Mouse (Mus musculus) ES-E14 (cell line): ENCODE data around the gene Cpne8. TPM values are rescaled to one million over a fixed set of nuclear protein-coding genes. Genes with fewer than 3 reads are reported as not detected.

Source experiments
- DNase-seq: peaks from one replicate; pipeline ENCODE4 v3.0.0-alpha.2; 2013; ENCODE audit warnings: low read depth, low spot score
- H3K27ac ChIP-seq: 2 replicates; pipeline ENCODE4 v1.5.1; 2012; ENCODE audit warnings: low read depth, mild to moderate bottlenecking, low read length, moderate library complexity, mixed read lengths; ENCODE audit not compliant: poor library complexity, insufficient read depth, severe bottlenecking
- H3K36me3 ChIP-seq: 2 replicates; pipeline ENCODE4 v1.6.1; 2012; ENCODE audit warnings: mild to moderate bottlenecking, low read length, moderate library complexity, mixed read lengths; ENCODE audit not compliant: control insufficient read depth, poor library complexity, insufficient read depth, severe bottlenecking
- H3K4me1 ChIP-seq, 2 experiments: fragments of 150-350 bp in 1 of 2; sonication (generic) in 1 of 2; 2 replicates each; pipeline ENCODE4 v1.6.1; 2012; ENCODE audit warnings: low read length in 2 of 2, mild to moderate bottlenecking in 1 of 2, mixed read lengths in 1 of 2; ENCODE audit not compliant: control insufficient read depth in 2 of 2, insufficient read depth in 2 of 2, poor library complexity in 1 of 2
- H3K4me3 ChIP-seq, 2 experiments: fragments of 150-350 bp in 1 of 2; sonication (generic) in 1 of 2; 2 replicates each; pipeline ENCODE4 v1.5.1; 2012; ENCODE audit warnings: low read length in 2 of 2, low read depth in 1 of 2, mild to moderate bottlenecking in 1 of 2, mixed read lengths in 1 of 2; ENCODE audit not compliant: insufficient read depth in 1 of 2, poor library complexity in 1 of 2, severe bottlenecking in 1 of 2
- H3K9ac ChIP-seq: 2 replicates; pipeline ENCODE4 v1.6.1; 2012; ENCODE audit warnings: low read depth, mild to moderate bottlenecking, low read length, mixed read lengths; ENCODE audit not compliant: poor library complexity, insufficient read depth, severe bottlenecking
- H3K9me3 ChIP-seq: fragments of 150-350 bp; sonication (generic); 2 replicates; pipeline ENCODE4 v1.6.1; 2012; ENCODE audit warnings: low read depth, mild to moderate bottlenecking, low read length; ENCODE audit not compliant: control insufficient read depth, insufficient read depth
- CHD2 ChIP-seq: IDR thresholded peaks from 2 replicates; pipeline ENCODE4 v1.6.1; 2014; ENCODE audit warnings: mild to moderate bottlenecking, low read depth, low read length, inconsistent platforms
- HCFC1 ChIP-seq: IDR thresholded peaks from 2 replicates; pipeline ENCODE4 v1.6.1; 2012; ENCODE audit warnings: low read length, inconsistent platforms, borderline replicate concordance; ENCODE audit not compliant: insufficient read depth
- MAFK ChIP-seq: IDR thresholded peaks from 2 replicates; pipeline ENCODE4 v1.6.1; 2014; ENCODE audit warnings: mild to moderate bottlenecking, low read depth, low read length, inconsistent platforms; ENCODE audit not compliant: insufficient read depth
- ZC3H11A ChIP-seq: IDR thresholded peaks from 2 replicates; pipeline ENCODE4 v1.6.1; 2012; ENCODE audit warnings: low read depth, mild to moderate bottlenecking, inconsistent platforms, low read length, borderline replicate concordance
- ZNF384 ChIP-seq: IDR thresholded peaks from 2 replicates; pipeline ENCODE4 v1.6.1; 2012; ENCODE audit warnings: low read depth, low read length, inconsistent platforms
- in situ Hi-C, 2 experiments: fragments of 600-800 bp; cut with MboI; formaldehyde crosslinking; loops; one replicate each; pipeline ENCODE4 v1.15.1; 2025; ENCODE audit warnings: low sequenced_read_pairs in 2 of 2, inconsistent platforms in 1 of 2; ENCODE audit not compliant: unreplicated experiment in 2 of 2
- total RNA-seq: library from RNA; depleted of rRNA; stranded (reverse); fragments of 300-350 nt; gene quantifications from 2 replicates; pipeline ENCODE4 v1.2.3, GENCODE M21; 2012

The Cpne8 gene
- total RNA-seq, 1 experiment = 6.8 TPM

GRCm38 (mm10) chr15:90658053-90658452 lies 21.2 kb downstream of the Cpne8 start:
- TF ChIP-seq CHD2 (no peak), ZC3H11A (no peak)
- no peak overlapping the region for H3K9ac ChIP-seq
- in situ Hi-C loops = no loop called here
- no peaks in the 10 kb centered on the region for H3K4me1 ChIP-seq
- no peak overlapping the region for H3K27ac ChIP-seq
- H3K4me3 ChIP-seq = no peak overlapping the region
- no peaks in the 10 kb centered on the region for H3K9me3 ChIP-seq
- H3K36me3 ChIP-seq = no peaks in the 10 kb centered on the region
- DNase-seq = no peak

GRCm38 (mm10) chr15:90656521-90656920 lies 22.7 kb downstream of the Cpne8 start:
- no peak for DNase-seq
- no peaks in the 10 kb centered on the region for H3K9me3 ChIP-seq
- no peak overlapping the region for H3K27ac ChIP-seq
- no peaks in the 10 kb centered on the region for H3K4me1 ChIP-seq
- in situ Hi-C loops = no loop called here
- TF ChIP-seq CHD2 (no peak), HCFC1 (no peak), ZNF384 (no peak), ZC3H11A (no peak), MAFK (no peak)
- H3K36me3 ChIP-seq = no peaks in the 10 kb centered on the region
- no peak overlapping the region for H3K4me3 ChIP-seq
- H3K9ac ChIP-seq = no peak overlapping the region

GRCm38 (mm10) chr15:90647011-90647577 lies 32.1 kb downstream of the Cpne8 start:
- Histone ChIP-seq H3K9ac (no peak overlapping the region), H3K36me3 (no peaks in the 10 kb centered on the region), H3K9me3 (peaks cover 4% of the 10 kb centered on the region), H3K4me3 (no peak overlapping the region), H3K27ac (no peak overlapping the region), H3K4me1 (no peaks in the 10 kb centered on the region)
- no peak for DNase-seq
- in situ Hi-C loops = no loop called here
- no peak for TF ChIP-seq MAFK
- no peak for TF ChIP-seq ZNF384
- TF ChIP-seq ZC3H11A = no peak
- TF ChIP-seq CHD2 = no peak
- TF ChIP-seq HCFC1 = no peak

GRCm38 (mm10) chr15:90646326-90646725 lies 32.9 kb downstream of the Cpne8 start:
- H3K9me3 ChIP-seq = peaks cover 4% of the 10 kb centered on the region
- in situ Hi-C loops = no loop called here
- H3K27ac ChIP-seq = no peak overlapping the region
- no peak overlapping the region for H3K4me3 ChIP-seq
- no peaks in the 10 kb centered on the region for H3K36me3 ChIP-seq
- no peak for TF ChIP-seq MAFK
- no peak for TF ChIP-seq ZNF384
- no peak for TF ChIP-seq HCFC1
- no peak for TF ChIP-seq ZC3H11A
- no peak for TF ChIP-seq CHD2
- no peak overlapping the region for H3K9ac ChIP-seq
- no peak for DNase-seq
- no peaks in the 10 kb centered on the region for H3K4me1 ChIP-seq

GRCm38 (mm10) chr15:90645828-90646227 lies 33.4 kb downstream of the Cpne8 start:
- Histone ChIP-seq H3K4me1 (no peaks in the 10 kb centered on the region), H3K9ac (no peak overlapping the region), H3K4me3 (no peak overlapping the region), H3K27ac (no peak overlapping the region), H3K36me3 (no peaks in the 10 kb centered on the region), H3K9me3 (peaks cover 4% of the 10 kb centered on the region)
- in situ Hi-C loops = no loop called here
- TF ChIP-seq HCFC1 = no peak
- TF ChIP-seq MAFK = no peak
- no peak for TF ChIP-seq CHD2
- TF ChIP-seq ZNF384 = no peak
- no peak for TF ChIP-seq ZC3H11A
- DNase-seq = no peak
